Mouse (Mus musculus) liver, postnatal 0 days (tissue): Measurements from ENCODE around the gene Slc6a1. TPM values are rescaled to one million over a fixed set of nuclear protein-coding genes. Genes with fewer than 3 reads are reported as not detected.

Experiments used
- ATAC-seq: fragments of 200-750 bp; cut with Nextera tagmentation; 2 replicates; pipeline ENCODE4 v1.8.0; 2017; ENCODE audit warnings: mild to moderate bottlenecking, moderate library complexity
- DNase-seq: peaks from one replicate; pipeline ENCODE4 v3.0.0-alpha.2; 2016
- H3K27ac ChIP-seq: fragments of 300-500 bp; sonication (generic); 2 replicates; pipeline ENCODE4 v1.5.1; 2014; ENCODE audit warnings: antibody characterized with exemption, moderate library complexity, mild to moderate bottlenecking, low read depth
- H3K27me3 ChIP-seq: fragments of 300-500 bp; sonication (generic); 2 replicates; pipeline ENCODE4 v1.6.1; 2014; ENCODE audit warnings: low read length, control low read depth, mixed read lengths; ENCODE audit not compliant: insufficient read depth
- H3K36me3 ChIP-seq: fragments of 300-500 bp; sonication (generic); replicated peaks from 2 replicates; pipeline ENCODE4 v1.6.1; 2014; ENCODE audit warnings: mild to moderate bottlenecking, control low read depth, low read length, moderate library complexity, mixed read lengths; ENCODE audit not compliant: insufficient read depth
- H3K4me1 ChIP-seq: fragments of 300-500 bp; sonication (generic); 2 replicates; pipeline ENCODE4 v1.6.1; 2014; ENCODE audit warnings: antibody characterized with exemption, mild to moderate bottlenecking, control low read depth; ENCODE audit not compliant: insufficient read depth
- H3K4me2 ChIP-seq: fragments of 300-500 bp; sonication (generic); 2 replicates; pipeline ENCODE4 v1.6.1; 2014; ENCODE audit warnings: low read depth, mild to moderate bottlenecking, low read length, moderate library complexity, mixed read lengths
- H3K4me3 ChIP-seq: fragments of 300-500 bp; sonication (generic); 2 replicates; pipeline ENCODE4 v1.5.1; 2014; ENCODE audit warnings: low read depth, low read length
- H3K9ac ChIP-seq: fragments of 300-500 bp; sonication (generic); replicated peaks from 2 replicates; pipeline ENCODE4 v1.6.1; 2014; ENCODE audit warnings: mild to moderate bottlenecking, moderate library complexity
- H3K9me3 ChIP-seq: fragments of 300-500 bp; sonication (generic); 2 replicates; pipeline ENCODE4 v1.6.1; 2016; ENCODE audit warnings: mild to moderate bottlenecking, control low read depth, low read length, mixed read lengths
- CTCF ChIP-seq: sonication (generic); IDR thresholded peaks from 2 replicates; pipeline ENCODE4 v1.5.1; 2016; ENCODE audit warnings: antibody characterized with exemption, low read depth
- EP300 ChIP-seq: IDR thresholded peaks from 2 replicates; pipeline ENCODE4 v1.6.1; 2016; ENCODE audit warnings: antibody characterized with exemption, low read depth, mild to moderate bottlenecking
- WGBS: fragments of 180-500 bp; shearing (Covaris S2); extraction: QIAGEN DNeasy Blood & Tissue Kit; methylation state at CpG from one replicate; pipeline ENCODE4 v1.1.7; 2014; ENCODE audit not compliant: insufficient replicate concordance; 5-methylcytosine and 5-hydroxymethylcytosine counted together
- polyA plus RNA-seq: library from polyadenylated mRNA; unstranded; fragments of >200 nt; fragmentation: Nextera tagmentation; extraction: Ambion mirVana; gene quantifications from 2 replicates; pipeline ENCODE4 v1.2.1, GENCODE M21; 2015

Gene Slc6a1
- polyA plus RNA-seq, 1 experiment from 2014 or later, result not detected

- Histone ChIP-seq H3K4me3 (no peak overlapping the region), H3K9ac (no peak overlapping the region), H3K36me3 (no peaks in the 10 kb centered on the region), H3K27ac (no peak overlapping the region), H3K9me3 (no peaks in the 10 kb centered on the region), H3K27me3 (peaks cover 57% of the 10 kb centered on the region), H3K4me2 (no peak overlapping the region), H3K4me1 (no peaks in the 10 kb centered on the region)
- ATAC-seq, result no peak
- 30% methylated on average over 4 of the region's 4 CpGs for WGBS
- TF ChIP-seq CTCF (no peak), EP300 (no peak)
- no peak for DNase-seq
Observed at GRCm38 (mm10) chr6:114285424-114285823, 3.0 kb downstream of the Slc6a1 start.

GRCm38 (mm10) chr6:114289106-114289505, 6.7 kb downstream of the Slc6a1 start:
- H3K27ac ChIP-seq, result no peak overlapping the region
- H3K4me3 ChIP-seq, result no peak overlapping the region
- H3K4me2 ChIP-seq, result no peak overlapping the region
- ATAC-seq, result no peak
- H3K27me3 ChIP-seq, result peaks cover 31% of the 10 kb centered on the region
- H3K9me3 ChIP-seq, result no peaks in the 10 kb centered on the region
- no peak overlapping the region for H3K9ac ChIP-seq
- no peaks in the 10 kb centered on the region for H3K4me1 ChIP-seq
- H3K36me3 ChIP-seq, result no peaks in the 10 kb centered on the region
- DNase-seq, result no peak
- TF ChIP-seq CTCF, result no peak
- TF ChIP-seq EP300, result no peak
- WGBS, result 31% methylated on average over 7 of the region's 7 CpGs

- TF ChIP-seq EP300 (no peak), CTCF (no peak)
- DNase-seq, result no peak
- Histone ChIP-seq H3K4me2 (no peak overlapping the region), H3K4me3 (no peak overlapping the region), H3K4me1 (no peaks in the 10 kb centered on the region), H3K36me3 (no peaks in the 10 kb centered on the region), H3K9me3 (no peaks in the 10 kb centered on the region), H3K27me3 (peaks cover 20% of the 10 kb centered on the region), H3K27ac (no peak overlapping the region), H3K9ac (no peak overlapping the region)
- no peak for ATAC-seq
- WGBS, result 53% methylated on average over 8 of the region's 8 CpGs
Observed at GRCm38 (mm10) chr6:114290184-114290583, 7.7 kb downstream of the Slc6a1 start.

GRCm38 (mm10) chr6:114290929-114291328, 8.5 kb downstream of the Slc6a1 start:
- 64% methylated on average over 4 of the region's 4 CpGs for WGBS
- Histone ChIP-seq H3K4me2 (no peak overlapping the region), H3K36me3 (no peaks in the 10 kb centered on the region), H3K4me3 (no peak overlapping the region), H3K9ac (no peak overlapping the region), H3K9me3 (no peaks in the 10 kb centered on the region), H3K27me3 (peaks cover 12% of the 10 kb centered on the region; the same call in 1 of the 2 replicates), H3K4me1 (no peaks in the 10 kb centered on the region), H3K27ac (no peak overlapping the region)
- TF ChIP-seq EP300 (no peak), CTCF (no peak)
- ATAC-seq, result no peak
- DNase-seq, result no peak

GRCm38 (mm10) chr6:114291396-114291795, 9.0 kb downstream of the Slc6a1 start:
- no peak for DNase-seq
- whole genome bisulfite sequencing, result 38% methylated on average over 5 of the region's 5 CpGs
- Histone ChIP-seq H3K4me3 (no peak overlapping the region), H3K4me2 (no peak overlapping the region), H3K36me3 (no peaks in the 10 kb centered on the region), H3K4me1 (no peaks in the 10 kb centered on the region), H3K9ac (no peak overlapping the region), H3K27me3 (0 out of 2 replicates have a peak, but pooled peaks cover 10% of the 10 kb centered on the region), H3K9me3 (no peaks in the 10 kb centered on the region), H3K27ac (no peak overlapping the region)
- TF ChIP-seq EP300 (no peak), CTCF (no peak)
- ATAC-seq, result no peak

- 24% methylated on average over 8 of the region's 8 CpGs for WGBS
Observed at GRCm38 (mm10) chr6:114293511-114293910, 11.1 kb downstream of the Slc6a1 start.

GRCm38 (mm10) chr6:114295086-114295485, 12.7 kb downstream of the Slc6a1 start:
- ATAC-seq (no peak), DNase-seq (no peak)
- H3K4me1 ChIP-seq, result no peaks in the 10 kb centered on the region
- H3K27ac ChIP-seq, result no peak overlapping the region
- H3K36me3 ChIP-seq, result no peaks in the 10 kb centered on the region
- no peak overlapping the region for H3K4me2 ChIP-seq
- no peaks in the 10 kb centered on the region for H3K9me3 ChIP-seq
- TF ChIP-seq CTCF (no peak), EP300 (no peak)
- no peak overlapping the region for H3K9ac ChIP-seq
- 74% methylated on average over 4 of the region's 4 CpGs for WGBS
- H3K27me3 ChIP-seq, result 0 out of 2 replicates have a peak, but pooled peaks cover 9% of the 10 kb centered on the region
- no peak overlapping the region for H3K4me3 ChIP-seq

More at GRCm38 (mm10) chr6:114293511-114293910, 11.1 kb downstream of the Slc6a1 start:
- DNase-seq, result no peak
- TF ChIP-seq CTCF (no peak), EP300 (no peak)
- no peak overlapping the region for H3K4me3 ChIP-seq
- no peak overlapping the region for H3K9ac ChIP-seq
- H3K27ac ChIP-seq, result no peak overlapping the region
- H3K36me3 ChIP-seq, result no peaks in the 10 kb centered on the region
- H3K4me1 ChIP-seq, result no peaks in the 10 kb centered on the region
- no peaks in the 10 kb centered on the region for H3K9me3 ChIP-seq
- no peak overlapping the region for H3K4me2 ChIP-seq
- ATAC-seq, result no peak
- H3K27me3 ChIP-seq, result 0 out of 2 replicates have a peak, but pooled peaks cover 10% of the 10 kb centered on the region
